Mouse (Mus musculus): ENCODE data around the gene Hivep3. TPM values are rescaled to one million over a fixed set of nuclear protein-coding genes. Genes with fewer than 3 reads are reported as not detected.

Gene Hivep3
- polyA plus RNA-seq, 1 experiment, result 20.9 TPM

DNA sequence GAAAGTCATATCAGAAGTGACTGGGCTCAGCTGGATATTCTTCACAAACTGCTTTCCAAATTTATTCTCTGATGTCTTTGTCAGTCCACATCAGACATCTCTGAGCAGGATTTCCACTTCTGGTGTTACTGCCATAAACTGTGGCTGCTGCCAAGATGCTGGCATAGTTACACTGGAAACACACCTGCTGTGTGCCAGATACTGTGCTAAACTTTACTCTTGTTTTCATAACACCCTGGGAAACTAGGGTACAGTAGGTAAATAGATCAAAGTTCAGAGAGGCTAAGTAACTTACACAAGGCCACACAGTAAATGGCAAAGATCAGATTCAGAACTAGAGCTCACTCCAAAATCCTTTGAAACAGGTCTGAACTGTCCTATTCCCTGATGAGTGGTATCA, 367.6 kb downstream of the Hivep3 start:
- no peak for DNase-seq (ENCODE audit: low read depth)

DNA sequence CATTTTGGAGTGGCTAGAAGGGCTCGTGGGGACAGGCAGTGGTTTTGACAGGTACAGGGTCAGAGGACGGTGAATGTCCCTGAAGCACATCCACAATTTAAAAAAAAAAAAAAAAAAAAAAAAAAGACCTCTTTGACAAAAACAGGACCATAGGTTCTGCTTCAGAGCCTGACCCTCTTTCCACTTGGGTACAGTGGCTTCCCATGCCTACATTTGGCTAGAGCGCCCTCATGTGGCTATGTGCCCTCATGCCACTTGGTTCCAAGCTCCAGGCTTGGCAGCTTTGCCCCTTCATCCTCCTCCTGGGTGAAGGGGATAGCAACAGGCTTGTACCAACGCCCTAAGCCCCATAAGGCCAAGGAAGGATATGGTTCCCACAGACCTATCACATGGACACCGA, 371.0 kb downstream of the Hivep3 start:
- no peak for DNase-seq (ENCODE audit: low read depth)

DNA sequence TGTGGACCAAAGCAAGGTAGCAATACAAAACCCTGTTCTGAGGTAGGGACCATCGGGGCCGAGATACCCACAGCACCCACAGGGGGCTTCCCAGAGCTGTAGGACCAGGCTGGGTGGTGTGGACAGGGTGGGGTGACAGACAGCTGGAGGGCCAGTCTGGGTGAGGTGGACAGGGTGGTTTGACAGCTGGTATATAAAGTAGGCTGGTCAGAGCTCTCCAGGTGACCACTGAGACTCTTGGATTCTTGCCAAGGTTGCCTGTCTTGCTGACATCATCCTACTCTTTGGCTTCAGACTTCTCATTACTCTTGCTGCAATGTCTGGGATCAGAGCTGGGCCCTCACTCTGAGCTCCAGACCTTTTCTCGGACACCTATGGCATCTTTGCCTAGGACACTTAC, 372.8 kb downstream of the Hivep3 start:
- DNase-seq (ENCODE audit: low read depth), result no peak

GRCm38 (mm10) chr4:120107787-120108186, 374.2 kb downstream of the Hivep3 start:
- no peak for DNase-seq (ENCODE audit: low read depth)

DNA sequence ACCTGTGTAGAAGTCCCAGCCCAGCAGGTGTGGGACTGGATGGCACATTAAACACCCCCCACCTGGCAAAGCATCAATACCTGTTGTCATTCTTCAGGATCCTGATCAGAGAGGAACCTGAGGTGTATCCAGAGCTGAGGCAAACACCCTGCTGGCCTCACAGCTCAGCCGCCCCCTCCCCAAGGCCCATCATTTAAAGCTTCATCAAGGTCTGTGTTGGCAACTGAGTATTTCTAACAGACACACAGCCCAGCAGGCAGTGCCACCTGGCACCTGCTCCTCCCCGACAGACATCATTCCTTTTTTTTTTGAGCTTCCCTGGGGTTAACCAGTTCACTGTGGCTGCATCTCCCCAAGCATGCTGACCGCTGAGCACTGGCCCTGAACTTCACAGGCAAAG, 381.9 kb downstream of the Hivep3 start:
- DNase-seq (ENCODE audit: low read depth), result no peak

DNA sequence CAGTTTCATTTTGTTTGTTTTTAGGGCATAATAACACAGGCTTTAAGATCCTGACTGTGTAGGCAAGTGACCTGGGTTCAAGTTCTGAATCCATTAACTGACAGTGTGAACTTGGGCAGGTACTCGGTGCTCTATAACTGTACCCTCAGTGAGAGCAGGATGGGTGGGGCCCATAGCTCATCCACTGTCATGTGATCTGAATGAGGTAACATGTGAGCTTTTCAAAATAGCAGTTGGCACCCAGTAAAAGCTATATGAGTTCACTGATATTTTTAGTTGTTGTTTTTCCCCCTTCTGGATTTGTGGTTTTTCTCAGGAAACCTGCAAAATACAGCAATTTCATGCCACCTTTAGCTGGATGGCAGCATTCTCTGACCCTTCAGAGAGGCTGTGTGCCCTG, 382.7 kb downstream of the Hivep3 start:
- no peak for DNase-seq (ENCODE audit: low read depth)

GRCm38 (mm10) chr4:120120276-120120675, 386.7 kb downstream of the Hivep3 start:
- no peak for DNase-seq (ENCODE audit: low read depth)

- no peak for DNase-seq (ENCODE audit: low read depth)
Observed at GRCm38 (mm10) chr4:120124656-120125055, 391.1 kb downstream of the Hivep3 start.

DNA sequence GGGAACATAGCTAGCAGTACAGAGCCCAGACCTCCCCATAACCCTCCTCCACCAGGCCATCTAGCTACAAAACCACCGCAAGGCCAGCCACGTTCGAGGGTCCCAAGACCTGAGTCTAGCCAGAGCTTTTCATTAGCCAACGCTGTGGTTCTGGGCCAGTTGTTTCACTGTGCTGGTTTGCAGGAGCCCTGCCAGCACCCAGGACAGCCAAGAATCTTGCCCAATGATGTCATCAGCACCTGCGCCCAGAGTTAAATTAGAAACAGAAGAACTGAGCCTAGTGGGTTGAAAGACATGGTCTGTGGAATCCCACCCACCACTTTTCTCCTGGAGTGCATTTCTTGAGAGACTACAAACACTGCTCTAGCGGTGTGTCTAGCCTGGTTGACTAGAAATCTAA, 392.5 kb downstream of the Hivep3 start:
- DNase-seq (ENCODE audit: low read depth), result no peak

DNA sequence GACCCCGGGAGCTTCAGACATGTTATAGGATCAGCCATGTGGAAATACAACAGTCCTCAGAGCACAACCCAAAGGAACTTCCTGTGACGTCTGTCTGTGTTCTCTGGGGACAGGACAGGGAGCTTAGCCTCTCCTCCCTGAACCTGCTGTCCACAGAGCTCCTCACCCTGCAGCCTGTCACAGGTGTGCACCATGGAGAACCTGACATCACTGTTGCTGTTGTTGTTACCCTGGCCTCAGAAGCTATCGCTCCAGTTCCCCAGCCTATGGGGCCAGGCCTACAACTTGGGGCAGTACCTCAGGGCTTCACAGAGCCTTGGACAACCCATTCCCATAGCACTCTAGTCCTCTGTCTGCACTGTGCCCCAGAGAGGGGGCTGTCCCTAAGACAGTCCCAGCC, 393.7 kb downstream of the Hivep3 start:
- DNase-seq (ENCODE audit: low read depth), result no peak

DNA sequence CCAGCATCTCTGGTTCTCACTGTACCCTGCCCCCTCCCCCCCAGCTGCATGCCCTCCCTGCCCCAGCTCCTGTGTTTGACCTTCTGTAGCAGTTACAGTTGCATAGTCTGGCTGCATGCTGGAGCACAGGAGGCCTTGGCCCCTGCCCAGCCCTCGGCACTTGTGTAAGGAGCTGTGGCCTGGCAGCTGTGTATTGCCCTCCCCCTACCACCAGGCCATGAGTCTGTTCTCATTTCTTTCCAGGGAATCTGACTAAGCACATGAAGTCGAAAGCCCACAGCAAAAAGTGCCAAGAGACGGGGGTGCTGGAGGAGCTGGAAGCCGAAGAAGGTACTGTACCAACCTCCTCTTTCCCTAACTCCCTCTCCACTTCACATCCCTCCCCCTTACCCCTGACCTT, 394.4 kb downstream of the Hivep3 start:
- DNase-seq (ENCODE audit: low read depth), result no peak

DNA sequence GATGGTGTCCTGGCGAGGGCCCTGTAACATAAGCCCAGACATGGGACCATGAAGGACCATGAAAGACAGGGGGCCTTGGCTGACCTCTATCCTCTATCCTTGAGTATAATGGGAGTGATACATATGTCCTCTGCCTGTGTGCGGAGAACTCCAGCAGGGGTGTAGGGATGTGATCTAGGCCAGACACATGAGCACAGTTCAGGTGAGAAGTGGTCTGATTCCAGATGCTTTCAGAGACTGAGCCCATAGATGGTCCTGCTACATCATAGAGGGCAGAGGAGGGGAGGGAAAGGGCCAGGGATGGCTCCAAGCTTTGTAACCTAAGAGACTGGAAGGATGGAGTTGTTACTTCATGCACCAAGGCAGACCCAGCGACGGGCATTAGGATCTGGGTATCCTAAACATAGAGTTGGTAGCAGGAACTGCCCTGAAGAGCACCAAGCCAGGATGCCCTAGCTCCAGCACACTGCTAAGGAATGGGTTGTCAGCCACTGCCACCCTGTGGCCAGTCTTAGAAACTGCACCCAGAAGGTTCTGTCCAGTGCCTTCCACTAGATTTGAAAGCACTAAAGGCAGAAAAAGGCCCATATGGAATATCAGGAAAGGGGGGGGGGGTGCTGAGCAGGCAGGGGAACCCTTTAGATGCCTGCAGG, 395.8 kb downstream of the Hivep3 start:
- no peak for DNase-seq (ENCODE audit: low read depth)

- no peak for DNase-seq (ENCODE audit: low read depth)
Observed at GRCm38 (mm10) chr4:120130926-120131325, 397.3 kb downstream of the Hivep3 start.

DNA sequence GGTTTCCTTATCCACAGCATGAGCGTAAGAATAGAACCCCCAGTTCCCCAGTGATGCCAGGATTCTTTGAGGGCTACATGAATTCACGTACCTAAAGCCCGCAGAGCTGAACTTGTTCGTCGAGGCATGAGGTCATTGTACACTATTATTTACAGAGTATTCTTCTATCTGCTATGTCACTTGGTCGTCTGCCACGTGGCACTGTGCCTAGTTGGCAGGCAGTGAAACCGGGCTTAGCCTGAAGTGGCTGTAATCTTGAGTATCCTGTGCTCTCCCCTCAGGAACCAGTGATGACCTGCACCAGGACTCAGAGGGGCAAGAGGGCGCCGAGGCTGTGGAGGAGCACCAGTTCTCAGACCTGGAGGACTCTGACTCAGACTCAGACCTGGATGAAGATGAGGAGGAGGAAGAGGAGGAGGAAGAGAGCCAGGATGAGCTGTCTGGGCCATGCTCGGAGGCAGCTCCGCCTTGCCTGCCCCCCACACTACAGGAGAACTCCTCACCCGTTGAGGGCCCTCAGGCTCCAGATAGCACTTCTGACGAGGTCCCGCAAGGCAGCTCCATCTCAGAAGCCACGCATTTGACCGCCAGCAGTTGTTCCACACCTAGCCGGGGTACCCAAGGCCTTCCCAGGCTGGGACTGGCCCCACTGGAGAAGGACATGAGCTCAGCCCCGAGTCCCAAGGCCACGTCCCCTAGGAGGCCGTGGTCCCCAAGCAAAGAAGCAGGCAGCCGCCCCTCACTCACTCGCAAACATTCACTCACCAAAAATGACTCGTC, 398.0 kb downstream of the Hivep3 start:
- no peak for DNase-seq (ENCODE audit: low read depth)

GRCm38 (mm10) chr4:120134223-120134622, 400.6 kb downstream of the Hivep3 start:
- DNase-seq (ENCODE audit: low read depth), result no peak

DNA sequence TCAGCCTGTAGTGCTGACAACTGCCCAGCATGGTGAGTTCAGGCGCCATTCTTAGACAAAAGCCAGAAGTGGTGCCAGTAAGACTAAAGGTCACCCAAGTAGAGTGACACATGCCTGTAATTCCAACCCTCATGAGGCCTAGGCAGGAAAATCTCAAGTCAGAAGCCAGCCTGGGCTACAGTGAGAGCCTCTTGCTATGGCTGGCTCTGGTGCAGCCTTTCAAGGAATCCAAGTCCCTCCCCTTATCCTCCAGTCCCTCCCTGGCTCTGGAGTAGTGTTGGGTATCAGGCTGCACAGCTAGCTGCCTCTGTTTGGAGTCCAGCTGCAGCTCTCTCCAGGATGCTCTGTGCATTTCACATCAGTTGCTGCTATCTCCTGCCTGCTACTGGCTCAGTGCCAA, 408.2 kb downstream of the Hivep3 start:
- DNase-seq (ENCODE audit: low read depth), result no peak

- no peak for DNase-seq (ENCODE audit: low read depth)
Observed at GRCm38 (mm10) chr4:120142905-120143304, 409.3 kb downstream of the Hivep3 start.

- DNase-seq (ENCODE audit: low read depth), result no peak
Observed at GRCm38 (mm10) chr4:120144343-120144742, 410.8 kb downstream of the Hivep3 start.

- no peak for DNase-seq (ENCODE audit: low read depth)
Observed at GRCm38 (mm10) chr4:120145931-120146330, 412.3 kb downstream of the Hivep3 start.

DNA sequence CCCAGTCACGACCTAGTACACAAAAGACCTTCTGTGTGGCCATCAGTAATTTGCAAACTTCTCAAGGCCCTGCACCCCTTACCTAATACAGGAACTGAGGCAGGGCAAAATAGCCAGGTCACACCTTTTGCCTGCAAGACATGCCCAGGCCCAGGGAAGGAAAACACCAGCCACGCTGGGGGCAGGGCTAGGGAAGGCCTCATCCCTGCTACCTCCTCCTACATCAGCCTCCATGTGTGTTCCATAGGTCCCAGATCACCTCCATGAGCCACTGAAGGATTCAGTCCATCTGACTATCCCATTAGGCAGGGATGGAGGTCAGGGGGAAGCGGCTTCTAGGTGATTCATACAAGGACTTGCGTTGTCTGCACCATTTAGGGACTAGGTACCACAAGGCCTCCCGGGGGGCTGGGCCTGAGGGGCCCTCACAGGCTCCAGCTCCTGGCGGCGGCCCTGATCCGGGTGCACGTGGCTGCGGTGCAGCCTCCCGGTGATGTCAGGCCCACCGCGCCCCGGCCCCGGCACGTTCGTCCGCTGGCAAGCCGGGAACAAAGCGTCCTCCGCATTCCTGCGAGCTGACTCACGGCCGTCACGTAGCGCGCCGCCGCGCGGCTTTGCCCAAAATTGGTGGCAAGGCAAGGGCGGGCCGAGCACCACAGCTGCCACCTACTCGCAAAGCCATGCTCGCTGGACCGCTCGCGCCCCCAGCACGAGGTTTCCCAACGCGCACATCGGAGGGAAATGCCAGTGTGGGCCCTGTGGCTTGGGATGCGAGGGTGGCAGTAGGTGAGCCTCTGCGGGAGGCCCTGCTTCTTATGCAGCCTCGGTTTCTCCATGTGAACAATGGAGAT, 414.9 kb downstream of the Hivep3 start:
- no peak for DNase-seq (ENCODE audit: low read depth)

- no peak for DNase-seq (ENCODE audit: low read depth)
Observed at GRCm38 (mm10) chr4:120149142-120149524, 415.5 kb downstream of the Hivep3 start.

DNA sequence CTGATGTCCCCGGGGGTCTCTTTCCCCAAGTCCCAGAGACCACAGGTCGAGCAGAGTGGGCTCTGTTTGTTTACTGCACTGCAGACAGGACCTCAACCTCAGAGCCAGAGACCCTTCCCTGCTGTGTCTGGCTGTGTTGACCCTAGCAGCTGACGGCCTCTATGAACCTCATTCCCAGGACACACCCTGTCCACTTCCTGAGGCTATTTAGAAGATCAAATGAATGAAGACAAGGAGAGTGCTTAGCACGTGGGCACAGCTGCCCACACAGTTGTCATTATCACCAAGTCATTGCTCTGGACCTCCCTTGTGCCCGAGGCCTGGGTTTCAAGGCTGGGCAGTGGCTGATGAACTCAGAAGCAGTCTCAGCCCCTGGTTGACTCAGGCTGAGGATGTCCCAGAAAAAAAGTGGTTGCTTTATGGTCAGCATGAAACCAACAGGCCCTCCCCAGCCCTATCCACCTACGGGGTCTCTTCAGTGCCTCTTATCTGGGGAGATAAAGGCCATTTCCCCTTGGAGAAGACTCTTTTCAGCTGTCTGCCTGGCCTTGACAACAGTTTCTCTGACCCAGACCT, 416.8 kb downstream of the Hivep3 start:
- no peak for DNase-seq (ENCODE audit: low read depth)
